Mouse (Mus musculus): ENCODE data around the gene Ap1m2.
"Not testable (repeated sequence)": the region's sequence is repeated elsewhere in the genome, so short reads cannot be mapped to it uniquely, and the experiment has no call there.

Ap1m2 gene

DNA sequence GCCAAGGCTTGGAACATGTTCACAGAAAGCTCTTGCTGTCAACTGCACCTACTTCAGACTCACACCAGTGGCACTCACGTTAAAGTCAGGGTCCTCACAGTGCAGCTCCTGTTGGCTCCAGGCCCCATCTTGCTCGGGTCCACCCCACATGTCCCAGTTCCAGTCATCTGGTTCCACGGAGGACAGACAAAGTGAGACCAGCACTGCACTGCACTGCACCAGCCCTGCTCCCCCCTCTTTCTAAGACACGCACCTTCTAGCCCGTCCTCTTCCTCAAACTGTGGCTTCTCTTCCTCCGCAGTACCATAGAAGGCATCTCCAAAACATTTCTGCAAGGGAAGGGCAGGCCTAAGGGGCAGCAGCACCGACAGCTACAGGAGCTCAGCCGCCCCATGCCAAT, 35.8 kb downstream of the Ap1m2 start:
- Histone ChIP-seq H3K4me3 (replicated peaks; ENCODE audit: low read length) (no peak overlapping the region), H3K9me3 (ENCODE audit: low read length) (peaks cover 6% of the 10 kb centered on the region; the same call in 1 of the 2 replicates), H3K4me1 (replicated peaks; ENCODE audit: low read depth, low read length) (peaks cover 68% of the 10 kb centered on the region), H3K27me3 (ENCODE audit: insufficient read depth, low read length) (no peaks in the 10 kb centered on the region), H3K36me3 (ENCODE audit: insufficient read depth, low read length) (peaks cover 99% of the 10 kb centered on the region)
- no peak for TF ChIP-seq POU5F1 (IDR thresholded peaks at IDR 0.05; ENCODE audit: borderline replicate concordance, low read length)
- no peak for TF ChIP-seq NANOG (IDR thresholded peaks at IDR 0.05; ENCODE audit: borderline replicate concordance, low read length)
- TF ChIP-seq CTCF (conservative IDR thresholded peaks at IDR 0.05; ENCODE audit: low read length), result no peak

DNA sequence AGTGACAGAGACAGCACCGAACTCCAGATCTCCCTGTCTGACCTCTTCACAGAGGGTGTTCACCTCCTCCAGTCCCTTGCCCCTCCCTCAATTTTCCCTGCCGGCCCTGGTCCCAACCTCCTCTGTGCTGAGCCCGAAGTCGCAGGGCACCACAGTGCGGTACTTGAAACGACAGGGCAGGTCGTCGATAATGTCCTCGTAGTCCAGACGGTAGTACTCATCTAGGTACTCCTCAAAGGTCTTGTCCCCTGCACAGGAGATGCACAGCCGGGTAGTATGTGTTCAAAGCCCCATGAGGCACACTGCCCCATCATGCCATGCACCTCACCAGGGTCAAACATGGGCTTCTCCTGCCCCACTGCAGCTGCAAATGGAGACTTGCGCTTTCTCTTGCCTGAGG, 36.4 kb downstream of the Ap1m2 start:
- peaks cover 6% of the 10 kb centered on the region; the same call in 1 of the 2 replicates for H3K9me3 ChIP-seq (ENCODE audit: low read length)
- H3K36me3 ChIP-seq (ENCODE audit: insufficient read depth, low read length), result peaks cover 99% of the 10 kb centered on the region
- no peaks in the 10 kb centered on the region for H3K27me3 ChIP-seq (ENCODE audit: insufficient read depth, low read length)
- no peak overlapping the region for H3K4me3 ChIP-seq (replicated peaks; ENCODE audit: low read length)
- no peak for TF ChIP-seq CTCF (conservative IDR thresholded peaks at IDR 0.05; ENCODE audit: low read length)
- TF ChIP-seq NANOG (IDR thresholded peaks at IDR 0.05; ENCODE audit: borderline replicate concordance, low read length), result no peak
- TF ChIP-seq POU5F1 (IDR thresholded peaks at IDR 0.05; ENCODE audit: borderline replicate concordance, low read length), result no peak
- H3K4me1 ChIP-seq (replicated peaks; ENCODE audit: low read depth, low read length), result peaks cover 72% of the 10 kb centered on the region

DNA sequence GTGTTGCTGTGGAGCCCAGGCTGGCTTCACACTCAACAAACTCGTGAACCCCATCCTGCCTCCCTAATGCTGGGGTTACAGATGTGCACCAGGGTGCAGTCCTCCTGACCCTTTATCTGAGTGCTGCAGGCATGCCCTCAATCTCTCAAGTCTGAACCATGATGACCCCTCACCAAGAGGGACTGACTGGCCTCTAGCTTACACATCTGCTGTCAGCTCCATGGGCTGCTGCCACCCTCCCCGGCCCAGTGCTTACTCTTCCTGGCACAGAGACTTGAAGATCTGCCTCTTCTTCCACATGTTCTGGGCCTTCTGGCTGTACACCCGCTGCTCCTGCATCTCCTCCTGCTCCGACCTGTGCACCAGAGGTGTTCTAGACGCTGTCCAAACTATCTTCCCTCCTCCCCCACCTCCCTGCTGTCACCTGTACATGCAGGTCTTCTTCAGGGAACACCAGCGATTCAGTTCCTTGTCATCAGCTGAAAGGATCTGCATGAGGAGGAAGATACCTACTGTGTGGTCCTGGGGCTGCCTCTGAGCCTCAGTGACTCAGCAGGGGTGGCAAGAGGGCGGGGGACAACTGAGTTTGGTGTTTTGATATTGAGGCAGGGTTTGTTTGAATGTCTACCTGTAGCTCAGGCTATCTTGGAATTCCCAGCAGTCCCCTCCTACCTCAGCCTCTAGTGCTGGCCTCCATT, 37.0 kb downstream of the Ap1m2 start:
- H3K36me3 ChIP-seq (ENCODE audit: insufficient read depth, low read length), result peaks cover 100% of the 10 kb centered on the region
- peaks cover 6% of the 10 kb centered on the region; the same call in 1 of the 2 replicates for H3K9me3 ChIP-seq (ENCODE audit: low read length)
- H3K4me1 ChIP-seq (replicated peaks; ENCODE audit: low read depth, low read length), result peaks cover 74% of the 10 kb centered on the region
- TF ChIP-seq POU5F1 (IDR thresholded peaks at IDR 0.05; ENCODE audit: borderline replicate concordance, low read length) (no peak), CTCF (conservative IDR thresholded peaks at IDR 0.05; ENCODE audit: low read length) (no peak), NANOG (IDR thresholded peaks at IDR 0.05; ENCODE audit: borderline replicate concordance, low read length) (no peak)
- no peaks in the 10 kb centered on the region for H3K27me3 ChIP-seq (ENCODE audit: insufficient read depth, low read length)
- no peak overlapping the region for H3K4me3 ChIP-seq (replicated peaks; ENCODE audit: low read length)

DNA sequence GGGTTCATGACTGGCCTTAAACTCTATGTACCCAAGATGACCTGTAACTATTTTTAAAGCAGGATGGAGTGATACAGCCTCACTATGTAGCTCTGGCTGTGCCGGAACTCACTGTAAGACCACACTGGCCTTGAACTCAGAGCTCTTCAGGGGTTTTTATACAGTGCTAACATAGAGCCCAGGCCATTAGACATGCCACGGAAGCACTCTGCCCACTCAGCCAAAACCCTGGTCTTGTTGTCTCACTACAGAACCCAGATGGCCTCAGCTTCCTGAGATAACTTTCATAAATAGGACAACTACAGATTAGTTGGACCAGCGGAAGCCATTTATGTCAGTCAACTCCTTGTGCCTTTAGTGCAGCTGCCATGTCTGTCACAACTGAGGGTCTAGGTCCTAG, 37.8 kb downstream of the Ap1m2 start:
- Histone ChIP-seq H3K36me3 (ENCODE audit: insufficient read depth, low read length) (peaks cover 100% of the 10 kb centered on the region), H3K9me3 (ENCODE audit: low read length) (peaks cover 6% of the 10 kb centered on the region; the same call in 1 of the 2 replicates), H3K4me3 (replicated peaks; ENCODE audit: low read length) (no peak overlapping the region), H3K4me1 (replicated peaks; ENCODE audit: low read depth, low read length) (peaks cover 68% of the 10 kb centered on the region), H3K27me3 (ENCODE audit: insufficient read depth, low read length) (no peaks in the 10 kb centered on the region)
- TF ChIP-seq POU5F1 (IDR thresholded peaks at IDR 0.05; ENCODE audit: borderline replicate concordance, low read length) (no peak), NANOG (IDR thresholded peaks at IDR 0.05; ENCODE audit: borderline replicate concordance, low read length) (no peak), CTCF (conservative IDR thresholded peaks at IDR 0.05; ENCODE audit: low read length) (no peak)

DNA sequence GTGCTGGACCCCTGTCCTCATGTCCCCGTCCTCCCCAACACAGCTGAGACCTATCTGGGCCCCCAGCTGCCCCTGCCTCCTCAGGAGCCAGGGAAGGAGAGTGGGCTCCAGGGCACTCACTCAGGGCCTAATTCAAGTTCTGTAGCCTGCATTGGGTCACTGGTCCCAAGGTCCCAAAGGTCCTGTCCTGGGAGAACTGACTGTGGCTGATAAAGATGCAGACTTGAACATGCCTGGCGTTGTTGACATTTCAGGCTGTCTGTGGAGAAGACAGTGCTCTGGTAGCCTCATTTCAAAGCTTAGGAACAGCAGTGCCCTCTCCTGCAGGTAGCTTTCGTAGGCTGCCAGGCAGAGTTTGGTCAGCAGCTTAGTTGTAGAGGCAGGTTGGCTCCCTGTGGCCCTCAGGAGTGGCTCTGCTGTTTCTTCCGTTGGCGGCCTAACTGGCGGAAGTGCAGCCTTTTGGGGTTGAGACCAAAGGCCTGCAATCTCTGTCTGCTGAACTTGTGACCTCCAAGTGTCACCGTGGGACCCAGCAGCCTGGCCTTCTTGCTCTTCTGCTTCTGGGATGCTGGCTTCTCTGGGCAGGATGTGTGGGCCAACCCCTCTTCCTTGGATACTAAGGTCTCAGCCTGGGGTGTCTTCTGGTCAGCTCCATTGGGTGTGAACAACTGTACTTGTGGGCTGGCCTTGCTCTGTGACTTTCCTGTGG, 38.5 kb downstream of the Ap1m2 start:
- TF ChIP-seq POU5F1 (IDR thresholded peaks at IDR 0.05; ENCODE audit: borderline replicate concordance, low read length) (no peak), CTCF (conservative IDR thresholded peaks at IDR 0.05; ENCODE audit: low read length) (no peak), NANOG (IDR thresholded peaks at IDR 0.05; ENCODE audit: borderline replicate concordance, low read length) (no peak)
- no peak overlapping the region for H3K4me3 ChIP-seq (replicated peaks; ENCODE audit: low read length)
- no peaks in the 10 kb centered on the region for H3K27me3 ChIP-seq (ENCODE audit: insufficient read depth, low read length)
- H3K4me1 ChIP-seq (replicated peaks; ENCODE audit: low read depth, low read length), result peaks cover 63% of the 10 kb centered on the region
- H3K9me3 ChIP-seq (ENCODE audit: low read length), result peaks cover 6% of the 10 kb centered on the region; the same call in 1 of the 2 replicates
- H3K36me3 ChIP-seq (ENCODE audit: insufficient read depth, low read length), result peaks cover 100% of the 10 kb centered on the region

DNA sequence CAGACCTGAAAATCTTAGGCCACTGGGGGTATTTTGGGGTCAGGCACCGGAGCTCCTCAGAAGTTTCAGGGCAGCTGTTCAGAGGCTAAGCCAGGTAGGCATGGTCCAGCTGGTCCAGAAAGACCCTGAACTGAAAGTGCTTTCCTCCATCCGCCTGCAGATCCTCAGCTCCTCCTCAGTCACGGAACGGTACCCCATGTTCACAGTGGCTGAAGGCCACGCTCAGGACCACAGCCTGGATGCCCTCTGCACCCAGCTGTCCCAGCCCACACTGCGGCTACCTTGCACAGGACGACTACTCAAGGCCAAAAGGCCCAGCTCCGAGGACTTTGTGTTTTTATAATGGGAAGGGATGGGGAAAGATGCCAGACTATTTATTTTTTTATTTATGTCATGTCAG, 39.0 kb downstream of the Ap1m2 start:
- peaks cover 100% of the 10 kb centered on the region for H3K36me3 ChIP-seq (ENCODE audit: insufficient read depth, low read length)
- peaks cover 67% of the 10 kb centered on the region for H3K4me1 ChIP-seq (replicated peaks; ENCODE audit: low read depth, low read length)
- H3K27me3 ChIP-seq (ENCODE audit: insufficient read depth, low read length), result no peaks in the 10 kb centered on the region
- no peak for TF ChIP-seq CTCF (conservative IDR thresholded peaks at IDR 0.05; ENCODE audit: low read length)
- no peak for TF ChIP-seq POU5F1 (IDR thresholded peaks at IDR 0.05; ENCODE audit: borderline replicate concordance, low read length)
- TF ChIP-seq NANOG (IDR thresholded peaks at IDR 0.05; ENCODE audit: borderline replicate concordance, low read length), result no peak
- H3K4me3 ChIP-seq (replicated peaks; ENCODE audit: low read length), result no peak overlapping the region
- H3K9me3 ChIP-seq (ENCODE audit: low read length), result peaks cover 6% of the 10 kb centered on the region; the same call in 1 of the 2 replicates

DNA sequence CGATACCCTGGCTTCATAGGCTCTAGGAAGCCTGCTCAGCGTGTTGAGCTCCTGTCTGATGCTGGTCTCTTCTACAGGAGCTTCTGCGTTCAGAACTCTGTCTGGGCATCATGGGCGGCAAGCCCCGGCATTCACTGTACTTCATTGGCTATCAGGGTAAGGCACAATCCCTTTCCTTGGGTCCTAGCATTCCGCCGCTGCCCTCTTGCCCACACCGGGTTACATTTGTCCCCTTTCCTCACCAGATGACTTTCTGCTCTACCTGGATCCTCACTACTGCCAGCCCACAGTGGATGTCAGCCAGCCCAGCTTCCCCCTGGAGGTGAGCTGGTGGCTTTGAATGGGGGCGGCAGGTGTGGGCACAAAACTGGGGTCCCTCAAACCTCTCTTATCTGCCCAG, 39.7 kb downstream of the Ap1m2 start:
- Histone ChIP-seq H3K9me3 (ENCODE audit: low read length) (peaks cover 6% of the 10 kb centered on the region; the same call in 1 of the 2 replicates), H3K36me3 (ENCODE audit: insufficient read depth, low read length) (peaks cover 100% of the 10 kb centered on the region), H3K4me1 (replicated peaks; ENCODE audit: low read depth, low read length) (peaks cover 70% of the 10 kb centered on the region), H3K27me3 (ENCODE audit: insufficient read depth, low read length) (no peaks in the 10 kb centered on the region), H3K4me3 (replicated peaks; ENCODE audit: low read length) (no peak overlapping the region)
- TF ChIP-seq POU5F1 (IDR thresholded peaks at IDR 0.05; ENCODE audit: borderline replicate concordance, low read length) (no peak), NANOG (IDR thresholded peaks at IDR 0.05; ENCODE audit: borderline replicate concordance, low read length) (no peak), CTCF (conservative IDR thresholded peaks at IDR 0.05; ENCODE audit: low read length) (no peak)

DNA sequence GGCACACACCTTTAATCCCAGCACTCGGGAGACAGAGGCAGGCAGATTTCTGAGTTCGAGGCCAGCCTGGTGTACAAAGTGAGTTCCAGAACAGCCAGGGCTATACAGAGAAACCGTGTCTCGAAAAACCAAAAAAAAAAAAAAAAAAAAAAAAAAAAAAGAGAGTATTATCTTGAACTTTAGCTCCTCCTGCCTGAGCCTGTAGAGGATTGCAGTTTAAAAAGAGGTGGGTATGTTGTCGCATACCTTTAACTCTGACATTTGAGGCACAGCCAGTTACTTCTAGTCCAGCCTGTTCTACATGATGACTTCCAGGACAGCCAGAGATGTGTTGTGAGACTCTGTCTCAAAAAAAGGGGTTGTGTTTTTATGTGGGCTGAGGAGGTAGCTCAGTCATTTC, 42.5 kb downstream of the Ap1m2 start:
- not testable (repeated sequence) for H3K4me3 ChIP-seq (replicated peaks; ENCODE audit: low read length); H3K27me3 ChIP-seq (ENCODE audit: insufficient read depth, low read length); H3K9me3 ChIP-seq (ENCODE audit: low read length)
- Histone ChIP-seq H3K4me1 (replicated peaks; ENCODE audit: low read depth, low read length) (peaks cover 66% of the 10 kb centered on the region), H3K36me3 (ENCODE audit: insufficient read depth, low read length) (peaks cover 86% of the 10 kb centered on the region)

Data from E14TG2a.4 (cell line).